ENCODE assay signal across 8 mouse cellular contexts in genomic region chr2:146958951-146959821, GRCm38 (mm10). TPM values are rescaled to one million over a fixed set of nuclear protein-coding genes. Genes with fewer than 3 reads are reported as not detected.
A peak's percentile ranks its signal among the peaks of the same experiment; 100 is the strongest.
DNase-seq lines count a peak whose midpoint lies in the region; ATAC-seq and TF ChIP-seq lines count a peak whose summit lies in the region.

No protein-coding gene starts in this region.

- TF ChIP-seq CTCF in small intestine, adult 2 months (IDR thresholded peaks at IDR 0.05; ENCODE audit: extremely low read depth, insufficient read length, insufficient replicate concordance, low read depth, low read length), result peak; percentile 71

- H3K9ac ChIP-seq in embryonic facial prominence, embryonic 12.5 days, result peak overlapping the region; percentile 27; the same call in 1 of the 2 replicates
- peak overlapping the region; percentile 56 for H3K9ac ChIP-seq in midbrain, embryonic 13.5 days (replicated peaks)

- peak overlapping the region; percentile 55 for H3K4me2 ChIP-seq in embryonic facial prominence, embryonic 12.5 days (replicated peaks)
- peak overlapping the region; percentile 59 for H3K4me2 ChIP-seq in midbrain, embryonic 13.5 days (replicated peaks)

- H3K27me3 ChIP-seq in embryonic facial prominence, embryonic 12.5 days, result no peaks in the 10 kb centered on the region
- no peaks in the 10 kb centered on the region for H3K27me3 ChIP-seq in limb, embryonic 10.5 days (ENCODE audit: low read depth, poor library complexity, severe bottlenecking)
- H3K27me3 ChIP-seq in midbrain, embryonic 13.5 days, result peaks cover 72% of the 10 kb centered on the region
- H3K27me3 ChIP-seq in small intestine, adult 2 months (ENCODE audit: control insufficient read depth, insufficient read depth, low read length), result no peaks in the 10 kb centered on the region

- WGBS in embryonic facial prominence, embryonic 12.5 days, result 1% methylated on average over 21 of the region's 21 CpGs
- 2% methylated on average over 21 of the region's 21 CpGs for WGBS in limb, embryonic 10.5 days
- under 1% methylated on average over 21 of the region's 21 CpGs for WGBS in midbrain, embryonic 13.5 days
- 12% methylated on average over 21 of the region's 21 CpGs for WGBS in small intestine, adult 2 months

- H3K27ac ChIP-seq in embryonic facial prominence, embryonic 12.5 days, result no peak overlapping the region
- H3K27ac ChIP-seq in limb, embryonic 10.5 days, result peak overlapping the region; percentile 68; the same call in 1 of the 2 replicates
- H3K27ac ChIP-seq in midbrain, embryonic 13.5 days, result peak overlapping the region; percentile 84
- H3K27ac ChIP-seq in small intestine, adult 2 months (ENCODE audit: insufficient read depth, low read depth, low read length), result no peak overlapping the region

- H3K9me3 ChIP-seq in embryonic facial prominence, embryonic 12.5 days, result no peaks in the 10 kb centered on the region
- no peaks in the 10 kb centered on the region for H3K9me3 ChIP-seq in limb, embryonic 10.5 days (replicated peaks)
- H3K9me3 ChIP-seq in midbrain, embryonic 13.5 days, result 0 out of 2 replicates have a peak, but pooled peaks cover 2% of the 10 kb centered on the region

- H3K4me1 ChIP-seq in embryonic facial prominence, embryonic 12.5 days, result no peaks in the 10 kb centered on the region
- H3K4me1 ChIP-seq in limb, embryonic 10.5 days, result peaks cover 11% of the 10 kb centered on the region
- peaks cover 22% of the 10 kb centered on the region for H3K4me1 ChIP-seq in midbrain, embryonic 13.5 days (replicated peaks)
- H3K4me1 ChIP-seq in small intestine, adult 2 months (ENCODE audit: control insufficient read depth, insufficient read depth, insufficient read length, low read length), result no peaks in the 10 kb centered on the region

- DNase-seq in 3134 (ENCODE audit: extremely low read depth, insufficient read length, low spot score), result peak; percentile 49
- DNase-seq in adrenal gland, postnatal 25 days, result peak; percentile 85
- peak; percentile 67 to 93 for DNase-seq in heart, adult 18-20 months
- DNase-seq in kidney, adult 18-20 months, result peak; percentile 85
- DNase-seq in limb, embryonic 10.5 days (ENCODE audit: low spot score), result peak; percentile 92

- TF ChIP-seq POLR2A in small intestine, adult 2 months (IDR thresholded peaks at IDR 0.05; ENCODE audit: low read depth, low read length), result no peak

- peak overlapping the region; percentile 25 for H3K4me3 ChIP-seq in embryonic facial prominence, embryonic 12.5 days
- peak overlapping the region; percentile 46 for H3K4me3 ChIP-seq in limb, embryonic 10.5 days
- peak overlapping the region; percentile 34 for H3K4me3 ChIP-seq in midbrain, embryonic 13.5 days (replicated peaks)
- H3K4me3 ChIP-seq in small intestine, adult 2 months (ENCODE audit: low read depth, low read length), result no peak overlapping the region

- no peak for ATAC-seq in embryonic facial prominence, embryonic 12.5 days (ENCODE audit: insufficient number of reproducible peaks, insufficient read depth, low FRiP score, low TSS enrichment)
- ATAC-seq in midbrain, embryonic 13.5 days, result peak; percentile 78

- no peaks in the 10 kb centered on the region for H3K36me3 ChIP-seq in embryonic facial prominence, embryonic 12.5 days
- no peaks in the 10 kb centered on the region; the same call in 1 of the 2 replicates for H3K36me3 ChIP-seq in limb, embryonic 10.5 days
- no peaks in the 10 kb centered on the region for H3K36me3 ChIP-seq in midbrain, embryonic 13.5 days
- H3K36me3 ChIP-seq in small intestine, adult 2 months (ENCODE audit: control insufficient read depth, insufficient read depth, low read length), result no peaks in the 10 kb centered on the region

RNA-seq across cellular contexts. Expression of gene Xrn2, which starts 53.6 kb away (rescaled TPM):
- 62.0 and 80.8 TPM in 2 replicates for total RNA-seq in adrenal gland, postnatal 25 days (2021)
- 88.4 and 94.0 TPM in 2 replicates for polyA plus RNA-seq in embryonic facial prominence, embryonic 12.5 days (2016; fragmentation: Nextera tagmentation; extraction: Ambion mirVana)
- total RNA-seq in heart, adult 18-20 months (2021), result 10 to 100 TPM; 22.4 to 29.9 TPM
- 83.7 and 91.2 TPM in 2 replicates for polyA plus RNA-seq in limb, embryonic 10.5 days (2016; fragmentation: Nextera tagmentation; extraction: Ambion mirVana)
- 78.8 and 85.7 TPM in 2 replicates for polyA plus RNA-seq in midbrain, embryonic 13.5 days (2015; fragmentation: Nextera tagmentation; extraction: Ambion mirVana)
- polyA plus RNA-seq in small intestine, adult 2 months (2012; rRNA removed), result 5.1 and 8.0 TPM in 2 replicates

Comparison
In these comparisons a context has a peak if more than half of its experiments do, and no peak if none do; other contexts are left out.
1. H3K27ac ChIP-seq: peak in limb, embryonic 10.5 days (single experiment) and midbrain, embryonic 13.5 days (single experiment); none in embryonic facial prominence, embryonic 12.5 days (single experiment) and small intestine, adult 2 months (single experiment).
2. Peak in every context shown above with its lines, with median percentiles within 50 percentile points of each other: DNase-seq.